Mouse (Mus musculus) ES-E14 (cell line): ENCODE data around the gene Iqgap2.

Experiments used
- CHD2 ChIP-seq: IDR thresholded peaks from 2 replicates; pipeline ENCODE4 v1.6.1; 2014; ENCODE audit warnings: mild to moderate bottlenecking, low read depth, low read length, inconsistent platforms
- HCFC1 ChIP-seq: IDR thresholded peaks from 2 replicates; pipeline ENCODE4 v1.6.1; 2012; ENCODE audit warnings: low read length, inconsistent platforms, borderline replicate concordance; ENCODE audit not compliant: insufficient read depth
- MAFK ChIP-seq: IDR thresholded peaks from 2 replicates; pipeline ENCODE4 v1.6.1; 2014; ENCODE audit warnings: mild to moderate bottlenecking, low read depth, low read length, inconsistent platforms; ENCODE audit not compliant: insufficient read depth
- ZC3H11A ChIP-seq: IDR thresholded peaks from 2 replicates; pipeline ENCODE4 v1.6.1; 2012; ENCODE audit warnings: low read depth, mild to moderate bottlenecking, inconsistent platforms, low read length, borderline replicate concordance
- ZNF384 ChIP-seq: IDR thresholded peaks from 2 replicates; pipeline ENCODE4 v1.6.1; 2012; ENCODE audit warnings: low read depth, low read length, inconsistent platforms

GRCm38 (mm10) chr13:95913046-95913406, 21.3 kb upstream of the Iqgap2 start:
- TF ChIP-seq HCFC1 (no peak), ZNF384 (no peak), MAFK (no peak), CHD2 (no peak), ZC3H11A (no peak)
